Mouse (Mus musculus) cerebellum, adult 2 months (tissue): Measurements from ENCODE around the gene Socs3.

Experiments
- CTCF ChIP-seq: fragments of 200-500 bp; IDR thresholded peaks from 2 replicates; pipeline ENCODE4 v1.5.1; 2011; ENCODE audit warnings: low read depth, mild to moderate bottlenecking, control low read depth, low read length, moderate library complexity, borderline replicate concordance; ENCODE audit not compliant: insufficient read depth
- POLR2A ChIP-seq: fragments of 200-500 bp; IDR thresholded peaks from 2 replicates; pipeline ENCODE4 v1.6.1; 2011; ENCODE audit warnings: low read length, control low read depth, borderline replicate concordance; ENCODE audit not compliant: insufficient read depth

GRCm38 (mm10) chr11:117969100-117969944, 525 bp downstream of the Socs3 start:
- TF ChIP-seq CTCF (no peak), POLR2A (no peak)
